Mouse (Mus musculus): ENCODE data around the gene Cyp4f18. TPM values are rescaled to one million over a fixed set of nuclear protein-coding genes. Genes with fewer than 3 reads are reported as not detected.

Cyp4f18 gene
- total RNA-seq, 4 experiments from 2014 or later = 0.25 to 1.2 (median 0.84) TPM

Other genes with a start within 250 kb of the Cyp4f18 start
- gene Zfp709, start 127.6 kb downstream of the Cyp4f18 start, total RNA-seq (2022) = 1 to 10 TPM; 5.0 to 8.7 (median 5.8) TPM
- 1 to 10 TPM; 2.7 to 3.3 (median 3.0) TPM for gene Zfp882, start 101.0 kb downstream of the Cyp4f18 start, total RNA-seq (2022)
- gene Zfp617, start 101.0 kb downstream of the Cyp4f18 start, total RNA-seq (2022) = 10 to 100 TPM; 22.4 to 27.8 (median 22.9) TPM
- 1 to 10 TPM; 5.4 to 7.5 (median 7.0) TPM for gene Zfp961, start 58.6 kb downstream of the Cyp4f18 start, total RNA-seq (2022)
- not detected for gene Olfr372, start 31.6 kb upstream of the Cyp4f18 start, total RNA-seq (2022)
- gene Olfr373, start 73.6 kb upstream of the Cyp4f18 start, total RNA-seq (2022) = not detected
- not detected for gene Olfr374, start 97.4 kb upstream of the Cyp4f18 start, total RNA-seq (2022)
- 100 to 1,000 TPM in 1 of 4 experiments, 10 to 100 TPM in 3; 58.6 to 106 (median 81.9) TPM for gene Tpm4, start 125.3 kb upstream of the Cyp4f18 start, total RNA-seq (2022)
- gene Rab8a, start 151.6 kb upstream of the Cyp4f18 start, total RNA-seq (2022) = 10 to 100 TPM; 14.6 to 25.3 (median 19.5) TPM
- gene Hsh2d, start 180.0 kb upstream of the Cyp4f18 start, total RNA-seq (2022) = not detected
- 1 to 10 TPM in 3 of 4 experiments, under 1 TPM in 1; 0.90 to 3.5 (median 2.2) TPM for gene Cib3, start 203.2 kb upstream of the Cyp4f18 start, total RNA-seq (2022)
- not detected for gene Gm11034, start 204.0 kb upstream of the Cyp4f18 start, total RNA-seq (2022)
- gene Fam32a, start 210.1 kb upstream of the Cyp4f18 start, total RNA-seq (2022) = 10 to 100 TPM; 18.4 to 23.2 (median 21.9) TPM
- 10 to 100 TPM; 42.0 to 48.4 (median 43.4) TPM for gene Ap1m1, start 230.4 kb upstream of the Cyp4f18 start, total RNA-seq (2022)

Data from heart, adult 8-10 months (tissue).